Mouse (Mus musculus) midbrain, embryonic 12.5 days (tissue): Measurements from ENCODE around the gene Abhd16b. TPM values are rescaled to one million over a fixed set of nuclear protein-coding genes. Genes with fewer than 3 reads are reported as not detected.

Experiments
- polyA plus RNA-seq: library from polyadenylated mRNA; unstranded; fragments of >200 nt; fragmentation: Nextera tagmentation; extraction: Ambion mirVana; gene quantifications from 2 replicates; pipeline ENCODE4 v1.2.1, GENCODE M21; 2016

Abhd16b gene
- polyA plus RNA-seq, 1 experiment from 2014 or later, result not detected

Other genes starting within 250 kb of the Abhd16b start
- 23.4 and 23.9 TPM in 2 replicates for gene Gmeb2, start 205.2 kb upstream of the Abhd16b start, polyA plus RNA-seq
- 443 and 455 TPM in 2 replicates for gene Stmn3, start 178.7 kb upstream of the Abhd16b start, polyA plus RNA-seq
- gene Rtel1, start 173.5 kb upstream of the Abhd16b start, polyA plus RNA-seq, result 54.2 and 55.3 TPM in 2 replicates
- 69.4 and 75.0 TPM in 2 replicates for gene Zgpat, start 128.3 kb upstream of the Abhd16b start, polyA plus RNA-seq
- gene Arfrp1, start 127.8 kb upstream of the Abhd16b start, polyA plus RNA-seq, result 84.0 and 84.2 TPM in 2 replicates
- 36.2 and 40.3 TPM in 2 replicates for gene Lime1, start 113.1 kb upstream of the Abhd16b start, polyA plus RNA-seq
- gene Zbtb46, start 33.8 kb upstream of the Abhd16b start, polyA plus RNA-seq, result 22.2 and 24.6 TPM in 2 replicates
- gene Tpd52l2, start 3.9 kb downstream of the Abhd16b start, polyA plus RNA-seq, result 122 and 135 TPM in 2 replicates
- gene Dnajc5, start 27.3 kb downstream of the Abhd16b start, polyA plus RNA-seq, result 137 and 140 TPM in 2 replicates
- gene Uckl1, start 91.7 kb downstream of the Abhd16b start, polyA plus RNA-seq, result 60.4 and 71.6 TPM in 2 replicates
- gene Prpf6, start 98.7 kb downstream of the Abhd16b start, polyA plus RNA-seq, result 75.2 and 80.5 TPM in 2 replicates
- gene Zfp512b, start 99.6 kb downstream of the Abhd16b start, polyA plus RNA-seq, result 71.9 and 85.5 TPM in 2 replicates
- gene Samd10, start 106.0 kb downstream of the Abhd16b start, polyA plus RNA-seq, result 88.8 and 92.4 TPM in 2 replicates
- gene Gm29797, start 163.8 kb downstream of the Abhd16b start, polyA plus RNA-seq, result not detected in 2 replicates
- 15.4 and 19.3 TPM in 2 replicates for gene Sox18, start 178.4 kb downstream of the Abhd16b start, polyA plus RNA-seq
- gene Tcea2, start 187.1 kb downstream of the Abhd16b start, polyA plus RNA-seq, result 21.1 and 23.3 TPM in 2 replicates
- gene Rgs19, start 200.8 kb downstream of the Abhd16b start, polyA plus RNA-seq, result 44.9 and 45.3 TPM in 2 replicates
- gene Lkaaear1, start 205.2 kb downstream of the Abhd16b start, polyA plus RNA-seq, result not detected in 2 replicates
- 41.8 and 42.5 TPM in 2 replicates for gene Oprl1, start 221.8 kb downstream of the Abhd16b start, polyA plus RNA-seq